8 mouse cellular contexts compared by ENCODE assay signal in the genomic region with DNA sequence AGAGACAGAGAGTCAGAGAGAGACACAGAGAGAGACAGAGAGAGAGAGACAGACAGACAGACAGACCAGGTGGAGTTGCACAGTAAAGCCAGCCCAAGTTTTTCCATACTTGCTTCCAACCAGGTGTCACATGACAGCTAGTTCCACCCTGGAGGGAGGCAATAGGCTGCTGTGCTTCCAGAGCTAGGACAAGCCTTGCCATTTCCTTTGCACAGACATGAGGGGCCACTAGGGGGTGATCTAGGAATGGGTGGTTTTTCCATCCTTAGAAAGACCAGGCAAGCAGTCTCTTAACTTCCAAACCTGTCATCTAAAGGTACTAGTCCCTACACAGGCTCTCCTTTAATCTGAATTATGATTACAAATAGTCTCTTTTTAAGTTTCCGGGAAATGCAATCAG.
A peak's percentile ranks its signal among the peaks of the same experiment; 100 is the strongest.
DNase-seq lines count a peak whose midpoint lies in the region; ATAC-seq and TF ChIP-seq lines count a peak whose summit lies in the region.

No protein-coding gene starts in this region.

- H3K4me1 ChIP-seq in forebrain, embryonic 11.5 days (replicated peaks; ENCODE audit: control insufficient read depth, insufficient read depth, low read length), result peaks cover 26% of the 10 kb centered on the region; the same call in 1 of the 2 replicates
- peaks cover 29 to 61% of the 10 kb centered on the region in 2 experiments for H3K4me1 ChIP-seq in heart, embryonic 14.5 days (ENCODE audit: control insufficient read depth in 2 of 2, insufficient read depth in 2 of 2, low read length in 2 of 2)
- peaks cover 20% of the 10 kb centered on the region for H3K4me1 ChIP-seq in kidney, postnatal 0 days (replicated peaks; ENCODE audit: insufficient read depth, low read length)
- H3K4me1 ChIP-seq in liver, embryonic 14.5 days (replicated peaks; ENCODE audit: control insufficient read depth in 2 of 2, insufficient read depth in 2 of 2, low read length in 1 of 2), result peaks cover 14 to 16% of the 10 kb centered on the region in 2 experiments

- WGBS in forebrain, embryonic 11.5 days, result 50% methylated on average over 1 of the region's 1 CpGs
- 14% methylated on average over 1 of the region's 1 CpGs for WGBS in heart, embryonic 14.5 days
- 25% methylated on average over 1 of the region's 1 CpGs for WGBS in kidney, postnatal 0 days
- WGBS in liver, embryonic 14.5 days (ENCODE audit: insufficient replicate concordance), result 38% methylated on average over 1 of the region's 1 CpGs

- no peaks in the 10 kb centered on the region for H3K36me3 ChIP-seq in forebrain, embryonic 11.5 days (ENCODE audit: control insufficient read depth, insufficient read depth, low read length)
- H3K36me3 ChIP-seq in heart, embryonic 14.5 days (ENCODE audit: control insufficient read depth, insufficient read depth, low read length), result no peaks in the 10 kb centered on the region
- H3K36me3 ChIP-seq in kidney, postnatal 0 days (ENCODE audit: insufficient read depth, low read length), result no peaks in the 10 kb centered on the region
- H3K36me3 ChIP-seq in liver, embryonic 14.5 days (replicated peaks; ENCODE audit: control insufficient read depth, insufficient read depth, low read depth), result no peaks in the 10 kb centered on the region

- H3K27ac ChIP-seq in forebrain, embryonic 11.5 days (ENCODE audit: low read depth, low read length), result no peak overlapping the region
- H3K27ac ChIP-seq in heart, embryonic 14.5 days (replicated peaks in 1 of 2; ENCODE audit: control insufficient read depth in 1 of 2, insufficient read depth in 1 of 2, low read depth in 2 of 2, low read length in 2 of 2), result no peak overlapping the region
- no peak overlapping the region for H3K27ac ChIP-seq in kidney, postnatal 0 days
- H3K27ac ChIP-seq in liver, embryonic 14.5 days, result no peak overlapping the region

- TF ChIP-seq EP300 in liver, embryonic 14.5 days (IDR thresholded peaks at IDR 0.05; ENCODE audit: low read depth), result no peak

- DNase-seq in CD8-positive naive resting alpha-beta T cell, adult 2 months (ENCODE audit: low read depth in 2 of 2, low spot score in 2 of 2), result peak; percentile 58 to 72
- DNase-seq in adrenal gland, postnatal 36 days, result peak; percentile 71 to 84
- peak; percentile 81 for DNase-seq in forebrain, embryonic 11.5 days (ENCODE audit: low spot score)
- peak; percentile 90 for DNase-seq in kidney, postnatal 0 days (ENCODE audit: low spot score)
- DNase-seq in liver, embryonic 14.5 days (ENCODE audit: low read depth in 3 of 3, low spot score in 3 of 3), result peak; percentile 37 to 45 (median 41)
- DNase-seq in ovary, postnatal 14 days (ENCODE audit: low spot score), result peak; percentile 71
- DNase-seq in thymus, postnatal 14 days, result peak; percentile 36

- H3K27me3 ChIP-seq in forebrain, embryonic 11.5 days (ENCODE audit: control insufficient read depth, insufficient read depth, low read length), result peaks cover 11% of the 10 kb centered on the region
- H3K27me3 ChIP-seq in heart, embryonic 14.5 days (ENCODE audit: control insufficient read depth, insufficient read depth, low read length), result no peaks in the 10 kb centered on the region
- no peaks in the 10 kb centered on the region for H3K27me3 ChIP-seq in kidney, postnatal 0 days (ENCODE audit: insufficient read depth, low read length)
- no peaks in the 10 kb centered on the region for H3K27me3 ChIP-seq in liver, embryonic 14.5 days (ENCODE audit: control insufficient read depth, insufficient read depth, low read length)

- no peak overlapping the region for H3K4me2 ChIP-seq in forebrain, embryonic 11.5 days (ENCODE audit: low read depth, low read length, severe bottlenecking)
- no peak overlapping the region for H3K4me2 ChIP-seq in heart, embryonic 14.5 days (ENCODE audit: low read length)
- no peak overlapping the region for H3K4me2 ChIP-seq in kidney, postnatal 0 days (ENCODE audit: low read length)
- no peak overlapping the region for H3K4me2 ChIP-seq in liver, embryonic 14.5 days (ENCODE audit: low read depth)

- H3K9ac ChIP-seq in forebrain, embryonic 11.5 days (ENCODE audit: low read length), result no peak overlapping the region
- 0 out of 2 replicates have a peak overlapping the region, but pooled peaks have one; percentile 3 for H3K9ac ChIP-seq in heart, embryonic 14.5 days (ENCODE audit: low read length)
- H3K9ac ChIP-seq in kidney, postnatal 0 days (ENCODE audit: low read depth, low read length), result no peak overlapping the region
- H3K9ac ChIP-seq in liver, embryonic 14.5 days (replicated peaks), result no peak overlapping the region

- peak; percentile 96 for TF ChIP-seq CTCF in kidney, postnatal 0 days (IDR thresholded peaks at IDR 0.05; ENCODE audit: low read depth)
- TF ChIP-seq CTCF in liver, embryonic 14.5 days (IDR thresholded peaks at IDR 0.05; ENCODE audit: low read depth), result peak; percentile 85

- peak; percentile 60 for ATAC-seq in forebrain, embryonic 11.5 days (replicated peaks; ENCODE audit: low FRiP score)
- peak; percentile 52 for ATAC-seq in heart, embryonic 14.5 days (ENCODE audit: insufficient number of reproducible peaks, insufficient read depth, low FRiP score, low read depth)
- ATAC-seq in kidney, postnatal 0 days (replicated peaks; ENCODE audit: low FRiP score, low read depth), result peak; percentile 61
- ATAC-seq in liver, embryonic 14.5 days (ENCODE audit: insufficient read depth), result no peak

- H3K4me3 ChIP-seq in forebrain, embryonic 11.5 days (ENCODE audit: low read depth, low read length), result no peak overlapping the region
- no peak overlapping the region for H3K4me3 ChIP-seq in heart, embryonic 14.5 days (ENCODE audit: control insufficient read depth in 1 of 2, insufficient read depth in 1 of 2, low read depth in 1 of 2, low read length in 2 of 2)
- no peak overlapping the region for H3K4me3 ChIP-seq in kidney, postnatal 0 days (replicated peaks; ENCODE audit: low read depth, low read length)
- H3K4me3 ChIP-seq in liver, embryonic 14.5 days (ENCODE audit: insufficient read depth in 1 of 2, low read depth in 2 of 2, low read length in 2 of 2), result no peak overlapping the region

- no peaks in the 10 kb centered on the region for H3K9me3 ChIP-seq in forebrain, embryonic 11.5 days (ENCODE audit: control insufficient read depth, low read length)
- H3K9me3 ChIP-seq in heart, embryonic 14.5 days (ENCODE audit: control insufficient read depth, low read length), result no peaks in the 10 kb centered on the region
- no peaks in the 10 kb centered on the region for H3K9me3 ChIP-seq in kidney, postnatal 0 days (replicated peaks; ENCODE audit: low read length)
- H3K9me3 ChIP-seq in liver, embryonic 14.5 days (ENCODE audit: control insufficient read depth, low read length), result no peaks in the 10 kb centered on the region

Comparison
In these comparisons a context has a peak if more than half of its experiments do, and no peak if none do; other contexts are left out.
1. DNase-seq: peak in every context shown above with its lines; median percentile 90 in kidney, postnatal 0 days; 81 in forebrain, embryonic 11.5 days; 78 in adrenal gland, postnatal 36 days; 71 in ovary, postnatal 14 days; 65 in CD8-positive naive resting alpha-beta T cell, adult 2 months; 41 in liver, embryonic 14.5 days; 36 in thymus, postnatal 14 days.